Mouse (Mus musculus): ENCODE data around the gene Tfdp2. TPM values are rescaled to one million over a fixed set of nuclear protein-coding genes. Genes with fewer than 3 reads are reported as not detected.

Gene Tfdp2
- 101 TPM for polyA plus RNA-seq (2014; fragmentation: Illumina TruSeq; extraction: RNeasy Lipid Tissue Mini Kit (QIAGEN cat#74804); ENCODE audit: low replicate concordance)

DNA sequence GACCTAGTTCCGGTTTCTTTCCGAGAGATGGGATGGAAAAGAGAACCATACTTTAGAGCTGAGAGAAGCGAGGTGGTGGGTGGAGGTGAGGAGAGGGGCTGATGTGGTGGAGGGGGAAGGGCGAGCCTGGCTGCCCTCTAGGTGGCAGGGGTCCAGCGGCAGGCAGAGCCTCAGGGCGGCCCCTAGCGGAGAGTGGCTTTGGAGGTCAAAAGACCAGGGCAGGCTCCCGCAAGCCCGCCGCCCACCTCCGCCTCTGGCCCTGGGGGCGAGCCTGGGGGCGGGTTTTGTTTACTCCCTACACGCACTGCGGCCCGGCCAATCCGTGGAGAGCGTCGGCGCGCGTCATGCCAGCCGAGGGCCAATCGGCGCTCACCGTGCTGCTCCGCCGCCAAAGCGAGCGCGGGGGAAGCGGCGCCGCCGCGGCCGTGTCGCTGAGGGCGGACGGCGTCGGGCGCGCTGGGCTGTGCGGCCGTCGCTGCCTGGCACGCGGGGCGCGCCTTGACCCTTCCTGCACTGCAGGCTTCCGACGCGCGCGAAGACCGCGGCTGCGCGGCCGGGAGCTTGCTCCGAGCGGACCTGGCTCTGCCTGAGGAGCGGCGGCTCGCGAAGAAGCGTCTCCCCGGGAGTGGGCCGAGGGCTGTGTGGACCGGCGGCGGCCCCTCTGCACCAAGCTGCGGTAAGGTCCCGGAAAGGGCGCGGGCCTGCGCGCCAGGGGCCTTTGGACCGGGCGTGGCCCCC lies at the start of gene Tfdp2:
Gene Tfdp2, plus strand, starts transcription at position 391 of the 738 bp plus-strand sequence.

DNA sequence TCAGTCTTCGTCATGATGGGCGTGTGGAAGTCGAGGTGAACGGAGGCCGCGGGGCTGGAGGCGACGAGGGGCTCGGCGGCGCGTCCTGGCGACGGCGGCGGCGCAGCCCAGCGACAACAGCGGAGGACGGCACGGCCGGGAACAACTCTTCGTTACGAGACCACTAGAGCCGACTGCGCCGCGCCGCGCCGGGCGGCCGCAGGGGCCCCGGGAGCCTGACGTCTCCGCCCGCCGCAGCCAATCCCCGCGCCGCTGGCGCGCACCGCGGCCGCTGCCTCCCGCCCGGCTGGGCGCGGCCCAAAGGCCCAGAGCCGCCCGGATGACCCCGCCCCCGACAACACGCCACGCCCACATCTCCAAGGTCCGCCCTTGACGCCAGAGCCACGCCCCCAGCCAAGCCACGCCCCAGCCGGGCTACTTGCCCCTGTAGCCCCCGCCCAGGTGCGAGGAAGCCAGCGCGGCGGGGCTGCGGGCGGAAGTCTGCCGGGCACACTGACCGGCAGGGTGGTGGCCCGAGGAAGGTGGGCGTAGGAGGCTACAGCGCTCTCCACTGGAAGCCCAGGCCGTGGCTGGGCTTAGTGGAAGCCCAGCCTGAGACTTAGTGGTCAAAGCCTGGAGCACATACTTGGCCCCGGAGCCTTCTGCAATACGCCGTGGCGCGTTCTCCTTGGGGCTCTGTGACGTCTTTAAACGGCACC lies 168.2 kb downstream of the Tfdp2 start, which contains the start of gene Atp1b3:
Gene Atp1b3, minus strand, starts transcription at position 302 of the 698 bp plus-strand sequence.

Other genes starting within 250 kb of the Tfdp2 start
- 23.8 TPM for gene Xrn1, start 241.5 kb upstream of the Tfdp2 start, polyA plus RNA-seq (2014; fragmentation: Illumina TruSeq; extraction: RNeasy Lipid Tissue Mini Kit (QIAGEN cat#74804); ENCODE audit: low replicate concordance)
- gene Gk5, start 76.9 kb upstream of the Tfdp2 start, polyA plus RNA-seq (2014; fragmentation: Illumina TruSeq; extraction: RNeasy Lipid Tissue Mini Kit (QIAGEN cat#74804); ENCODE audit: low replicate concordance): 38.0 TPM
- gene Atp1b3, start 168.2 kb downstream of the Tfdp2 start, polyA plus RNA-seq (2014; fragmentation: Illumina TruSeq; extraction: RNeasy Lipid Tissue Mini Kit (QIAGEN cat#74804); ENCODE audit: low replicate concordance): 99.6 TPM

Data from small intestine, adult 10 weeks (tissue).